Mouse (Mus musculus) lung, postnatal 36 days (tissue): ENCODE data around the gene Ipmk.
A peak's percentile ranks its signal among the peaks of the same experiment; 100 is the strongest.

Experiments
- DNase-seq: peaks from one replicate; pipeline ENCODE4 v3.0.0; 2022; ENCODE audit warnings: mixed read lengths

Gene Ipmk

GRCm38 (mm10) chr10:71347509-71347949, at the start of gene Ipmk:
Ipmk (plus strand) TSS chr10:71347763.
- DNase-seq, result peak; percentile 100

GRCm38 (mm10) chr10:71300161-71300560, 47.4 kb upstream of the Ipmk start:
- no peak for DNase-seq

DNA sequence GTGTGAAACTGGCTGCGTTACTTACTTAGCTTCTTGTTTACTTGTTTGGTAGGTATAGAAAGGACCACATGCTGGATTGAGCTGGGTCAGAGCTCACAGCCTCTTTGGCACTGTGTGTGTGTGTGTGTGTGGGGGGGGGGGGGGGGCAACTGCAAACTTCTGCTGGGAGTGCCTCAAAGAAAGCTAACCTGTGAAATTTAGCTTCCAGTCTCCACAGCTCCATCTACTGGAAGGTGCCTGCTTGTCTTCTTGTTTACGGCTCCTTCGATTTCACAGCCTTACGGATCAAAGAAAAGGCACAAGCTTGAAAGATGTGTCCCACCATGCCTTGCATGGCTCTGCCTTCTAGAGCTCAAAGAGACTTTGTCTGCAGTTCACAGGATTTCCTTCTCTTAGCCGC, 45.1 kb upstream of the Ipmk start:
- DNase-seq, result peak; percentile 53

- peak; percentile 58 for DNase-seq
Measured at GRCm38 (mm10) chr10:71306190-71306589, 41.4 kb upstream of the Ipmk start.

- DNase-seq, result no peak
Measured at GRCm38 (mm10) chr10:71306759-71307158, 40.8 kb upstream of the Ipmk start.

DNA sequence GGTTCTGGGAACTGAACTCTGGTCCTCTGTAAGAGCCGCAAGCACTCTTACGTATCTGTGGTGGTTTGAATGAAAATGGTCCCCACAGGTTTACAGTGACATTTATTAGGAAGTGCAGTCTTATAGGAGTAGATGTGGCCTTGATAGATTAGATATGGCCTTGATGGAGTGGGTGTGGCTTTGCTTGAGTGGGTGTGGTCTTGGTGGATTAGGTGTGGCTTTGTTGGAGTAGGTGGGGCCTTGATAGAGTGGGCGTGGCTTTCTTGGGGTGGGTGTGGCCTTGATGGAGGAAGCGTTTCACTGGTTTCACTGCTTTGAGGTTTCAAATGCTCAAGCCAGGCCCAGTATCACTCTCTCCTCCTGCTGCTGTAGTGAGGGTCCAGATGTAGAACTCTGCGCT, 39.4 kb upstream of the Ipmk start:
- no peak for DNase-seq

GRCm38 (mm10) chr10:71310288-71310687, 37.3 kb upstream of the Ipmk start:
- no peak for DNase-seq

DNA sequence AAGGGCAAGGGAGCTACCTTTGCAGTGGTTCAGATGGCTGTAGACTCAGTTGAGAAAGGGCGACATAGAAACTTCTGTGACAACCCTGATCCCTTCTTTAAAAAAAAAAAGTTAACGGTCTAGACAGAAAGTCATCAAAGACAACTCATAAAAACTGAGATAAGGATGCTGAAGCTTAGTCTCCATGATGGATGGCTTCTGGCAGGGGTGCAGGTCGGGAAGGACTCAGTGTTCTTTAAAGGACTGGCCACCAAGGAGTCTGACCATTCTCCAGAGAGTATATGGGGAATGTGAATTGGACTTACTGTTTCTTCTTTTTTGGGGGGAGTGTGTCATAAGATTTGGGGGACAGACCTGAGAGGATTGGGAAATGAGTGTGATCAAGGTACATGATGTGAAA, 33.0 kb upstream of the Ipmk start:
- DNase-seq, result no peak

GRCm38 (mm10) chr10:71316056-71316455, 31.5 kb upstream of the Ipmk start:
- no peak for DNase-seq

- DNase-seq, result no peak
Measured at GRCm38 (mm10) chr10:71316497-71316896, 31.1 kb upstream of the Ipmk start.

- DNase-seq, result no peak
Measured at GRCm38 (mm10) chr10:71323669-71324068, 23.9 kb upstream of the Ipmk start.

- DNase-seq, result no peak
Measured at GRCm38 (mm10) chr10:71326123-71326522, 21.4 kb upstream of the Ipmk start.

- DNase-seq, result peak; percentile 80
Measured at GRCm38 (mm10) chr10:71326789-71327188, 20.8 kb upstream of the Ipmk start.

DNA sequence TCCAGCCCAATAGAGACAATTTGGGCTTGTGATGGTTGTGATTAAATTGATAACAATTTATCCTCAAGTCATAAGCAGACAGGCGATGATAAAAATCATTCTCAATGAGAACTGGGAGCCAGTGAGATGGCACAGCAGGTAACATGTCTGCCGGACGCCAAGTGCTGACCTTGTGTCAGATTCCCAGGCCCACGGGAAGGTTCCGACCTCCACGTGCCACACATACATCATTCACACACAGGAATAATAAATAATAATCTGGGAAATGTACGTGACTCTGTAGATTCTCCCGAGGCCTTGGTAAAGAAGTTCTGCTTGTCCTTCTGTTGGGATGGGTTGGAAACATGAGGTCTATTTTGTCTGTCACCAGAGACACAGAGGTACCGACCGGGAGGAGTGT, 20.2 kb upstream of the Ipmk start:
- DNase-seq, result no peak

GRCm38 (mm10) chr10:71328382-71328781, 19.2 kb upstream of the Ipmk start:
- no peak for DNase-seq

DNA sequence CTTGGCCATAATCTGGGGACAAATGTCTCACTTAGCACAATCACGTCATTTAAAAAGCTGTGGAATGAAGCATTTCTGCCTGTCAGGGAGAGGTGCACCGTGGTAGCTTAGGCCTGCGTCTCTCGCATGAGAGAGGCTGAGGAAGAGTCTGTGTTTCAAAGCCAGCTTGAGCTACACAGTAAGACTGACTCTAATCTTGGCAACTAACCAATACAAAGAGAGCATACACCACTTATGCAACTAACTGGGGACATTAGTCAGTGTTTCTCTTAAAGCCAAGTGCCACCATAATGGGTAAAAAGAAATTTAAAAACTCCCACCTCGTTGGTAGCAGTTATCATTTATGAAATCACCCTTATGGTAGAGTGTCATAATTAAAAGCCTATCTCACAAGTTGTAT, 18.7 kb upstream of the Ipmk start:
- no peak for DNase-seq

DNA sequence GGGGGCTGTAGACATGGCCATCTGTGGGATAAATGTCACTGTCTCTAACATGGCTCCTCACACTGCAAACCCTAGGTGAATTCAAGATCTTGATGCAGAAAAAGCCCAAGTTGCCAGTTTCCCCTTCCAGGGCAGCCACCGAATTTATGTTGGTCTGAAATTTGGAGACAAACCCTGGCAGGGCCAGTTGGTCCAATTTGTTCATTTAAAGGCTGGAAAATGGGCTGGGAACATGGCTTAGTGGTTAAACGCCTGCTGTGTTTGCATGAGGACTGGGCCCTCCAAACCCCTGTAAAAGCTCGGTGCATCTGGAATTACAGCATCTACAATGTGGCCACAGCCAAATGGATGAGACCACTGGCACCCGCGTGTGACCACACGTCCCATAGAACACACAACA, 18.3 kb upstream of the Ipmk start:
- no peak for DNase-seq

- DNase-seq, result no peak
Measured at GRCm38 (mm10) chr10:71330070-71330469, 17.5 kb upstream of the Ipmk start.

GRCm38 (mm10) chr10:71331908-71332307, 15.7 kb upstream of the Ipmk start:
- DNase-seq, result no peak

DNA sequence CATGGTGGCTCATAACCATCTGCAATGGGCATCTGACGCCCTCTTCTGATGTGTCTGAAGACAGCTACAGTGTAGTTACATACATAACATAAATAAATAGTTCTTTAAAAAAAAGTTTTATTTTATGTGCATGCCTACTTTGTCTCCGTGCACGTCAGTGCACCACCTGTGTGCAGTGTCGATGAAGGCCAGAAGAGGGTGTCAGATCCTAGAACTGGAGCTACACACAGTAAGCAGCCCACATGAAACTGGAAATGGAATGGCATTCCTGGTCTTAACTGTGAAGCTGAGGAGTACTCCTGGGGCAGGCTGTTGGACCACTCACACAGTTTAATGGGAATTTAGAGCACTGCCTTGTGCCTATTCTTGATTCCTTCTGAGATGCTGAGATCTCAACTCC, 15.2 kb upstream of the Ipmk start:
- DNase-seq, result no peak

DNA sequence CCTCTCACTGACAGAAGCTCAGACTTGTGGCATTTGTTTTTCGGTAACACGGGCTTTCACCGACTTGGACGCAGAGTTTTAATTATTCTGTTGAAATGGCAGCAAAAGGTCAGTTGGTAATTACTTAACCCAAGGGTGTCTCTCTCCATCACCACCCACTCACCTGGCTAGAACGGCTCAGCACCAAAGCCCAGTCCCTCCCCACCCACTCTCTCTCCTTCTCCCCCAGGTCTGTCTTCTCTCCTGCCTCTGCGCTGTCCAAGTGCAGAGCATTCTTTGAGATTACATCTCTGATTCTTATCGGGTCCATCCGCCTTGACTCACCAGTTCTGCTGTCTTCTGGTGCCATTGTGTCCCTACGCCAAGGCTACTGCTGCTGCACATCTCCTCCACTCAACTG, 14.7 kb upstream of the Ipmk start:
- DNase-seq, result no peak

GRCm38 (mm10) chr10:71337733-71338132, 9.8 kb upstream of the Ipmk start:
- no peak for DNase-seq

DNA sequence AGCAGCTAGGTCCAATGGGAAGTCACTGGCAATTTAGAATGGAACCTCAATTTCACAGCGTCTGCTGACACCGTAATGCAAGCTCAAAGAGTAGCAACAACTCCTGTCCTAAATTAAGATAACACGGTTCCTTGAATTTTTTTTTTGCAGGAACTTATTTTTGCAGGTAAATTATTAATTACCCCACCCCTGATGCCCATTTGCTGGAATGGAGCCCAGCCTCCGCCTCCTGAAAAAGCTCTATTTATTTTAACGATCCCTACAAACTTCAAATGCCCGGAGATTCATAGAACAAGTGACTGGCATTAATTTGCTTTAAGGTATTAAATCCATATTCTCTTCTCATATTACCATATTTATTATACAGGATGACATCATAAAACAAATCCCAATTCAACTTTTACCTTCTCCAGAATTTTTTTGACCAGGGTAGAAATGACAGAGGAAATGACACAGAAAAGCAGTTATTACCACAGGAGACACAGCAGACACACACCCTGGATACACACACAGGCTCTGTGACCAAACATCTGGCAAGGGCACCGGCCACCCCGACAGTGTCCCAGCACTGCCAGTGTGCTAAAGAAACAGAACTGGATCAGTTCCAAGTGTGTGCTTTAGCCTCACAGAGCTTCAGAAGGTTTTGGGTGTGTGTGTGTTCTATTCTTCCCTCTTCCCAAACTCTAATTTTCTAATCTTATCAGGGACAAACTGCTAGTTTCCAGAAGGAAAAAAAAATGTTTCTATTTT, 9.2 kb upstream of the Ipmk start:
- no peak for DNase-seq

DNA sequence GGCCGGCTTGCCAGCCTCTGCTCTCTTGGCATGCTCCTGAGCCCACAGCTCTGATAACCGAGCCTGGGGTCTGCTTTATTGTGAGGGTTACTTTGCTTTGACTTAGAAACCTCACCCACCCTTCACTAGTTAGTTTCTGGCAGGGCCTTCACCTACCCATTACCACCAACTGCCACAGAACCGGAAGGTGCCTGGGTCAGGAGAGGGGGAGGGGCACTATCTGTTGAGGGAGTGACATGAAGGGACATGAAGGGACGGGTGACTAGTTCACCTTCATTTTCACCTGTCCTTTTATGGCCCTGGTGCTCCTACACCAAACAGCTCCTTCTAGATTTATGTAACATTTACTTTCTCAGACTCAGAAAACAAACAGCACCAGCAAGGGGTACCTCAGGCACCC, 8.1 kb upstream of the Ipmk start:
- DNase-seq, result no peak

DNA sequence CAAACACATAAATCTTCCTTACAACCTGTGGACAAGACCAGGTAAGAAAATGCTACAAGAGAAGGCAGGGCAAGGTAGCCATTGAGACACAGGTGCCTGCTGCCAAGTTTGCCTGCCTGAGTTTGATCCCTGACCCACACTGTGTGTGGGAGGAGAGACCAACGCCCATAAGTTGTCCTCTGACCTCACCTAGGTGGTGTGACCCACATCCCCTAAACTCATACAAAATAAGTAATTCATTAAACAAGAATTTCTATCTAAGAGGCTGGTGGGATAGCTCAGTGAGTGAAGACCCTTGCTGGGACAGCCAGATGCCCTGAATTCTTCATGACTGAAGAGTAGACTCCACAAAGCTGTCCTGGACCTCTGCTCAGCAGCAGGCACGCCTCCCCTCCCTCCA, 7.4 kb upstream of the Ipmk start:
- no peak for DNase-seq
